8 mouse cellular contexts compared by ENCODE assay signal in genomic region chr5:110230780-110231461, GRCm38 (mm10). TPM values are rescaled to one million over a fixed set of nuclear protein-coding genes. Genes with fewer than 3 reads are reported as not detected.
DNase-seq lines count a peak whose midpoint lies in the region; ATAC-seq and TF ChIP-seq lines count a peak whose summit lies in the region.

Gene Ankle2 (plus strand): TSS chr5:110231004.

- TF ChIP-seq POLR2A in cortical plate, adult 2 months (IDR thresholded peaks at IDR 0.05; ENCODE audit: extremely low read depth, insufficient read depth, low read length) = peak; percentile 72

- H3K4me3 ChIP-seq in cortical plate, adult 2 months (ENCODE audit: insufficient read depth, low read length) = peak within 1 kb of the TSS; percentile 57

- peak within 1 kb of the TSS; percentile 84 for H3K27ac ChIP-seq in cortical plate, adult 2 months (ENCODE audit: insufficient read depth, low read length)

- ATAC-seq in activated CD4-positive, CD25-positive, alpha-beta regulatory T cell, adult 4 months = peak; percentile 89
- ATAC-seq in megakaryocyte progenitor cell, adult 5-6 weeks (replicated peaks; ENCODE audit: poor library complexity) = peak; percentile 90

- peak; percentile 93 for DNase-seq in gastrocnemius, postnatal 10 days
- DNase-seq in induced T-regulatory cell, adult 2 months (ENCODE audit: low read depth) = peak; percentile 95
- DNase-seq in left cerebral cortex, adult 9 months (ENCODE audit: low spot score in 2 of 2) = peak; percentile 69 to 90
- peak; percentile 92 for DNase-seq in right cerebral cortex, postnatal 14 days
- DNase-seq in urinary bladder, postnatal 36 days (ENCODE audit: low spot score in 2 of 2) = peak; percentile 92

- TF ChIP-seq CTCF in cortical plate, adult 2 months (IDR thresholded peaks at IDR 0.05; ENCODE audit: extremely low read depth, insufficient read depth, low read length) = no peak

- H3K4me1 ChIP-seq in cortical plate, adult 2 months (ENCODE audit: control insufficient read depth, insufficient read depth, low read length) = peaks cover 3% of the 10 kb centered on the region; the same call in 1 of the 2 replicates

RNA-seq across cellular contexts. Expression of gene Ankle2, which starts in this region (rescaled TPM):
- 10 to 100 TPM; 13.8 to 18.3 TPM for polyA plus RNA-seq in activated CD4-positive, CD25-positive, alpha-beta regulatory T cell, adult 4 months (2017; shearing (Covaris generic))
- polyA plus RNA-seq in cortical plate, adult 2 months (2012; rRNA removed) = 16.8 and 17.5 TPM in 2 replicates
- total RNA-seq in gastrocnemius, postnatal 10 days (2021) = 10 to 100 TPM; 23.4 to 28.1 TPM
- 40.9 and 44.1 TPM in 2 replicates for total RNA-seq in megakaryocyte progenitor cell, adult 5-6 weeks (2015)
- total RNA-seq in megakaryocyte progenitor cell, adult 5-6 weeks (2017) = 52.5 and 52.6 TPM in 2 replicates

Comparison
In these comparisons a context has a peak if more than half of its experiments do, and no peak if none do; other contexts are left out.
1. Peak in every context shown above with its lines: DNase-seq, ATAC-seq, H3K4me3 ChIP-seq and H3K27ac ChIP-seq.